Mouse (Mus musculus) embryonic facial prominence, embryonic 12.5 days (tissue): Measurements from ENCODE around the gene Rfc2. TPM values are rescaled to one million over a fixed set of nuclear protein-coding genes. Genes with fewer than 3 reads are reported as not detected.
A peak's percentile ranks its signal among the peaks of the same experiment; 100 is the strongest.

Experiments
- ATAC-seq: fragments of 200-750 bp; cut with Nextera tagmentation; 2 replicates; pipeline ENCODE4 v1.8.0; 2017; ENCODE audit not compliant: insufficient number of reproducible peaks, insufficient read depth, low FRiP score, low TSS enrichment
- H3K27ac ChIP-seq: fragments of 300-500 bp; sonication (generic); 2 replicates; pipeline ENCODE4 v1.5.1; 2016; ENCODE audit warnings: mild to moderate bottlenecking
- H3K27me3 ChIP-seq: fragments of 300-500 bp; sonication (generic); 2 replicates; pipeline ENCODE4 v1.6.1; 2016; ENCODE audit warnings: mild to moderate bottlenecking, moderate library complexity
- H3K36me3 ChIP-seq: fragments of 300-500 bp; sonication (generic); 2 replicates; pipeline ENCODE4 v1.6.1; 2016; ENCODE audit warnings: mild to moderate bottlenecking
- H3K4me1 ChIP-seq: fragments of 300-500 bp; sonication (generic); 2 replicates; pipeline ENCODE4 v1.6.1; 2016
- H3K4me2 ChIP-seq: fragments of 300-500 bp; sonication (generic); replicated peaks from 2 replicates; pipeline ENCODE4 v1.6.1; 2016; ENCODE audit warnings: mild to moderate bottlenecking, moderate library complexity
- H3K4me3 ChIP-seq: fragments of 300-500 bp; sonication (generic); 2 replicates; pipeline ENCODE4 v1.5.1; 2016; ENCODE audit warnings: mild to moderate bottlenecking
- H3K9ac ChIP-seq: fragments of 300-500 bp; sonication (generic); 2 replicates; pipeline ENCODE4 v1.6.1; 2016; ENCODE audit warnings: mild to moderate bottlenecking, moderate library complexity
- H3K9me3 ChIP-seq: fragments of 300-500 bp; sonication (generic); 2 replicates; pipeline ENCODE4 v1.6.1; 2016; ENCODE audit warnings: mild to moderate bottlenecking, moderate library complexity
- WGBS: fragments of 180-500 bp; shearing (Covaris S2); methylation state at CpG from one replicate; pipeline ENCODE4 v1.1.7; 2016; 5-methylcytosine and 5-hydroxymethylcytosine counted together
- polyA plus RNA-seq: library from polyadenylated mRNA; unstranded; fragments of >200 nt; fragmentation: Nextera tagmentation; extraction: Ambion mirVana; gene quantifications from 2 replicates; pipeline ENCODE4 v1.2.1, GENCODE M21; 2016

Rfc2 gene
- polyA plus RNA-seq, 1 experiment from 2014 or later: 307 TPM

DNA sequence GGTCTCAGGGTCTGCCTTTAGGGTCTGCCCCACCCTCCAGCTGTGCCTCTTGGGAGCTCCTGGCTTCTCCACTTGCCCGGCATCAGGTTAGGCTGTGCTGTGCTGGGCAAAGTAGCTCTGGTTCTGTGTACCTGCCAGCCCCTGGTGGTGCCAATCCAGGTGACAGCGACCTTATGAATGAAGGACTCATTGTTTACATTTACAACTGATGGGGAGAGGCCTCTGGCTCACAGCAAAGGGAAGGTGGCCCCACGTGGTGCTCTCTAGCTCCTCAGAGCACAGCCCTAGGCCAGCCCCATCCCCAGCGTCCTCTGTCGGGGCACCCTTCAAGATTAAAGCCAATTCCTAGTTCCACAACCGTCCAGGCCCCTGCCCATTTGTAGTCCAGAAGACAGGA, 30.3 kb upstream of the Rfc2 start:
- Histone ChIP-seq H3K4me1 (peaks cover 39% of the 10 kb centered on the region), H3K4me2 (peak overlapping the region; percentile 80), H3K9me3 (no peaks in the 10 kb centered on the region), H3K9ac (peak overlapping the region; percentile 94), H3K27ac (peak overlapping the region; percentile 99), H3K4me3 (peak overlapping the region; percentile 87), H3K36me3 (0 out of 2 replicates have a peak, but pooled peaks cover 3% of the 10 kb centered on the region), H3K27me3 (no peaks in the 10 kb centered on the region)
- 0 out of 2 replicates have a peak, but pooled peaks have one; percentile 37 for ATAC-seq
- 6% methylated on average over 6 of the region's 6 CpGs for WGBS

DNA sequence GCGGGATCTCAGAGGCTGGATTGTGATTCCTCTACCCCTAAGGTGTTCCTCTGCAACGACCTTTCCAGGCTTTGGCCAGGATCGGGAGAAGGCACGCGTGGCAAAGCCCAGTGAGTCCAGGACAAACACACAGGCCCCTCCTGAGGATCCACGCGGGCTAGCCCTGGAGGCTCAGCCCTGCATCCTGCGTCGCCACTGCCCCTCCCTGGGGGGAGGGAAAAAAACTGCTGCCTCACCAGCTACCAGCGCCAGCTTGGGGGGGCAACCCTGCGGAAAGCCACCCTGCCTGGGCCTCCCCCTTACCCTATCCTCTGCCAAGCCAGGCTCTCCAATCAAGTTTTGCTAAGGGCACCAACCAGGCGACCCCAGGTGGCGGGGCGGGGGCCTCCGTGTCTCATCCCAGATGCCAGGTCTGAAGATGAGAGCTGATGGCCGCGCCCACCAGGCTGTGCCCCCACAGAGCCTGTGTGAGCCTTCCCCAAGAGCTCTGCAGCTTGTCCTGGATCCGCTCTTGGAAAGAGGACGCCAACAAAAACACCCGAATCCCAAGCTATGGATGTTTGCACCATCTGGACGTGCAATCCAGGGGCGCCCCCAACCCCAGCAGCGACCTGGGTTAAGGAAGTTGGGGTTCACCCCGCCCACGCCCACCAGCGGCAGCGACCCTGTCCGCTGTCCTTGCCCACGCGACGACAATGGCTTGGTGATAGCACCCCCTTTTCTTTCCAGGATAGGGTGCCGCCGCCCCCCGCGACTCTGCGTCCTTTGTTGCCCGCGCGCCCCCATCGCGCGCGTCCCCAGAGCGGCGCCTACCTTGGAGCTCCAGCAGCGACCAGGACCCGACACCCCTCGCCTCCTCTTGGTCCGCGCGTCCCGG, 29.7 kb upstream of the Rfc2 start:
- peak overlapping the region; percentile 94 for H3K9ac ChIP-seq
- ATAC-seq: no peak
- peak overlapping the region; percentile 99 for H3K27ac ChIP-seq
- no peaks in the 10 kb centered on the region for H3K27me3 ChIP-seq
- peak overlapping the region; percentile 80 for H3K4me2 ChIP-seq
- H3K4me1 ChIP-seq: peaks cover 35% of the 10 kb centered on the region
- 0 out of 2 replicates have a peak, but pooled peaks cover 3% of the 10 kb centered on the region for H3K36me3 ChIP-seq
- peak overlapping the region; percentile 87 for H3K4me3 ChIP-seq
- 1% methylated on average over 51 of the region's 52 CpGs for WGBS
- no peaks in the 10 kb centered on the region for H3K9me3 ChIP-seq

GRCm38 (mm10) chr5:134552110-134552972, 28.8 kb upstream of the Rfc2 start, which contains the start of gene Clip2:
Clip2 (minus strand) TSS chr5:134552434.
- Histone ChIP-seq H3K9me3 (no peaks in the 10 kb centered on the region), H3K9ac (peak within 1 kb of the TSS; percentile 94), H3K4me2 (peak within 1 kb of the TSS; percentile 80), H3K4me1 (peaks cover 35% of the 10 kb centered on the region), H3K36me3 (0 out of 2 replicates have a peak, but pooled peaks cover 3% of the 10 kb centered on the region), H3K27ac (peak within 1 kb of the TSS; percentile 99), H3K4me3 (peak within 1 kb of the TSS; percentile 87), H3K27me3 (no peaks in the 10 kb centered on the region)
- peak; percentile 93 for ATAC-seq
- 1% methylated on average over 56 of the region's 61 CpGs for WGBS

DNA sequence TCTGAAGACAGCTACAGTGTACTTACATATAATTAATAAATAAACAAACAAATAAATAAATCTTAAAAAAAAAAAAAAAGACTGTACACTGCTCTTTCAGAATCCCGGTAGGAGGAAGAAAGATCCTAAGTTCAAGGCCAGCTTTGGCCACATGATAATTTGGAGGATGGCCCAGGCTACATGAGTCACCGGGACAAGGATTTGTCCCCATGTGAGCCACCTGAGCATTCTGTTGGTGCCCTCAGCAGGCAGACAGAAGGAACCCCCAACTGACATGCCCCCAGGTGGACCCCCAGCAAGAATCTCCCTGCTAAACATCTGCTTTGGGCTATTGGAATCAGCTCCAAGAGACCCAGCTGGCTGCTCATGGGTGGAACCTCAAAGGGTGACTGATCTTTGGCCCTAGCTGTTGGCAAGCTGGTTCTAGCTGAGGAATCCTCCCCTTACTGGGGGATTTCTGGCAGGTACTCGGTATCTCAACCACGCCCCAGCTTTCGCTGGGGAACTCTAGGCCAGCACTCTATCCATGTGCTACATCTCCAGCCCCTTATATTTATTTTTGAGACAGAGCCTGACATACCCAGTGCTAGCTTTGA, 27.1 kb upstream of the Rfc2 start:
- WGBS: 82% methylated on average over 5 of the region's 5 CpGs
- Histone ChIP-seq H3K9me3 (no peaks in the 10 kb centered on the region), H3K27ac (no peak overlapping the region), H3K9ac (no peak overlapping the region), H3K4me2 (no peak overlapping the region), H3K4me1 (peaks cover 31% of the 10 kb centered on the region), H3K4me3 (no peak overlapping the region), H3K27me3 (no peaks in the 10 kb centered on the region), H3K36me3 (no peaks in the 10 kb centered on the region)
- no peak for ATAC-seq

- no peaks in the 10 kb centered on the region for H3K27me3 ChIP-seq
- peak overlapping the region; percentile 23; the same call in 1 of the 2 replicates for H3K4me2 ChIP-seq
- 11% methylated on average over 20 of the region's 20 CpGs for WGBS
- ATAC-seq: no peak
- no peak overlapping the region for H3K9ac ChIP-seq
- no peaks in the 10 kb centered on the region for H3K36me3 ChIP-seq
- H3K4me3 ChIP-seq: no peak overlapping the region
- H3K4me1 ChIP-seq: peaks cover 26% of the 10 kb centered on the region
- 0 out of 2 replicates have a peak overlapping the region, but pooled peaks have one; percentile 41 for H3K27ac ChIP-seq
- no peaks in the 10 kb centered on the region for H3K9me3 ChIP-seq
Measured at GRCm38 (mm10) chr5:134555463-134556164, 25.6 kb upstream of the Rfc2 start.

DNA sequence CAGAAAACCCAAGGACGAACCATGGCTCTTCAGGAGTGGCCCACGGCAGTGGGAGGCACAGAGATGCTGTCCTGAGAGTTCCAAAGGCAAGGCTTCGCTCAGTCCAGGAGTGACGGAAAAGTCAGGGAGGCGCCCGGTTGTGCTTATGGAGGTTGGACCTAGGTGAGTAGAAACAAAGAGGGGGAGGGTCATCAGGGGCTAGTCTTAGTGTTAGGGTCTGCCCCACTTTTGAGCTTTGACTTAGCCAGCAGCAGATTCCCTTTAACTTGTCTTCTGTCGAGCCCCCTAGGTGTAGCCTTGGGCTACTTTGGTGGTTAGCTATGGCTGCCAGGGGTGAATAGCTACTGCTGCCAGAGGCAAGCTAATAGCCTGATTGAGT, 21.1 kb upstream of the Rfc2 start, which contains the start of gene Syna:
Syna (minus strand) TSS at position 101 of the 379 bp plus-strand sequence.
- H3K36me3 ChIP-seq: no peaks in the 10 kb centered on the region
- 85% methylated on average over 7 of the region's 7 CpGs for WGBS
- H3K27me3 ChIP-seq: no peaks in the 10 kb centered on the region
- H3K9me3 ChIP-seq: no peaks in the 10 kb centered on the region
- H3K27ac ChIP-seq: no peak within 1 kb of the TSS
- no peak within 1 kb of the TSS for H3K4me3 ChIP-seq
- no peak within 1 kb of the TSS for H3K9ac ChIP-seq
- no peak within 1 kb of the TSS for H3K4me2 ChIP-seq
- no peak for ATAC-seq
- peaks cover 8% of the 10 kb centered on the region for H3K4me1 ChIP-seq

GRCm38 (mm10) chr5:134560450-134561171, 20.6 kb upstream of the Rfc2 start:
- no peak overlapping the region for H3K4me2 ChIP-seq
- H3K9ac ChIP-seq: no peak overlapping the region
- H3K4me3 ChIP-seq: no peak overlapping the region
- peaks cover 2% of the 10 kb centered on the region for H3K4me1 ChIP-seq
- 78% methylated on average over 16 of the region's 16 CpGs for WGBS
- ATAC-seq: no peak
- H3K36me3 ChIP-seq: no peaks in the 10 kb centered on the region
- H3K27me3 ChIP-seq: no peaks in the 10 kb centered on the region
- H3K27ac ChIP-seq: no peak overlapping the region
- H3K9me3 ChIP-seq: no peaks in the 10 kb centered on the region

DNA sequence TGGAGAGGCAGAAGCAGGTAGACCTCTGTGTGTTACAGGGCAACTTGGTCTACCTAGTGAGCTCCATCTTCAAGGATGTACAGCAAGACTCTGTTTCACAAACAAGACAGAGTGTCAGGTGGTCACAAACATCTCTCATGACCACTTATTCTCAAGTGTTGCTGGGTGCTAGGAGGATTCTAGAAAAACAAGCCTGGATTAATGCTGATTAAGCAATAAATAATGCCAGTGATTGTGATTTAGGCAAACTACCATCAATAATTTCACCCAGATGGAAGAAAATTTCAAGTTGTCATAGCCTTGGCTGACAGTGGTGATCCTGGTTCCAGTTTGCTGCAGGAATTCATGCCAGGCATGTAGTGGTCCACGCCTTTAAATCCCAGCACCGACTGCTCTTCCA, 16.9 kb upstream of the Rfc2 start:
- H3K4me1 ChIP-seq: peaks cover 7% of the 10 kb centered on the region; the same call in 1 of the 2 replicates
- H3K36me3 ChIP-seq: no peaks in the 10 kb centered on the region
- no peaks in the 10 kb centered on the region for H3K27me3 ChIP-seq
- no peaks in the 10 kb centered on the region for H3K9me3 ChIP-seq
- no peak for ATAC-seq
- H3K9ac ChIP-seq: no peak overlapping the region
- no peak overlapping the region for H3K4me3 ChIP-seq
- 95% methylated on average over 2 of the region's 2 CpGs for WGBS
- H3K27ac ChIP-seq: no peak overlapping the region
- H3K4me2 ChIP-seq: no peak overlapping the region

DNA sequence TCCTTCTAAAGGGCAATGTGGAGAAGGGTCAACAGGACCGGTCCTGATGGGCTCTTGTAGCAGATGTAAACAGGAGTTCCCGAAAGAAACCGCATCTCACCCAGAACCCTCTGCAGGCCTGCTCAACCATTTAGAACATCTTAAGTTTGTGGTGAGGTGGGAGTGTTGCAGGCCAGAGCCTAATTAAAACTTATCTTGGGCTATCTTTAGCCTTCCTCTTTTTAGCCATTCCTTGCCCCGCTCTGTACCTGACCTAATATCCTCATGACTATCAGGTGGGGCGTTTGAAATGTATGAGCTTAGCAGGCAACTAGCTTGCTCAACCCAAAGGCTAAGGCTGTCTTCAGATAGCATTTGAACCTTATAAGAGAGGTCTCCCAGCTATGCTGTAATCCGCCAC, 15.5 kb upstream of the Rfc2 start:
- Histone ChIP-seq H3K4me3 (no peak overlapping the region), H3K4me1 (peaks cover 8% of the 10 kb centered on the region; the same call in 1 of the 2 replicates), H3K4me2 (no peak overlapping the region), H3K36me3 (no peaks in the 10 kb centered on the region), H3K27me3 (no peaks in the 10 kb centered on the region), H3K9me3 (no peaks in the 10 kb centered on the region), H3K27ac (no peak overlapping the region), H3K9ac (no peak overlapping the region)
- 91% methylated on average over 6 of the region's 6 CpGs for WGBS
- ATAC-seq: no peak

DNA sequence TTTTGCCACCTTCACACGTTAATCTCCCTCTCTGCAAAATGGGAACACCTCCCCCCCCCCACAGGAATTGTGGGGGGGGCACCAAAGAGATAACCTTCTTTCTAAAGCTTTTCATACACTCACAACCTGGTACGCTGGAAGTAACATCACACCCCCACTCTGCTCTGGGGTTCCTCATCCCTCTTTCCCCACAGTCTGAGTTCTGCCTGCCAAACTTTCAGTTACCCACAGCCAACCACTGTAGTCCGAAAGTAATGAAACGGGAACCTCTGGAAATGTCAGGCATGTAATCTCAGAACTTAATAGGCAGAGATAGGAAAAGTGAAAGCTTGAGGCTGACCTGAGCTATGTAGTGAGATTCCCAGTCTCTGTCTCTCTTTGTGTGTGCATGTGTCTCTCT, 13.7 kb upstream of the Rfc2 start:
- H3K36me3 ChIP-seq: no peaks in the 10 kb centered on the region

More for the DNA sequence above, 13.7 kb upstream of the Rfc2 start:
- no peak overlapping the region for H3K9ac ChIP-seq
- 86% methylated on average over 4 of the region's 4 CpGs for WGBS
- H3K27ac ChIP-seq: no peak overlapping the region
- H3K4me1 ChIP-seq: peaks cover 12% of the 10 kb centered on the region
- H3K4me3 ChIP-seq: no peak overlapping the region
- H3K9me3 ChIP-seq: no peaks in the 10 kb centered on the region
- no peak overlapping the region for H3K4me2 ChIP-seq
- no peaks in the 10 kb centered on the region for H3K27me3 ChIP-seq
- no peak for ATAC-seq
